Mouse (Mus musculus) C2C12 (cell line): ENCODE measurements around the gene Cib3.

Experiments
- CTCF ChIP-seq: IDR thresholded peaks from one replicate; pipeline ENCODE4 v1.5.1; 2011; ENCODE audit not compliant: control insufficient read depth, insufficient read depth, insufficient read length
- MAX ChIP-seq: IDR thresholded peaks from one replicate; pipeline ENCODE4 v1.6.1; 2011; ENCODE audit warnings: mild to moderate bottlenecking, control low read depth
- MYOD1 ChIP-seq: IDR thresholded peaks from one replicate; pipeline ENCODE4 v1.6.1; 2011; ENCODE audit warnings: low read depth; ENCODE audit not compliant: control insufficient read depth, insufficient read length
- USF1 ChIP-seq: IDR thresholded peaks from one replicate; pipeline ENCODE4 v1.6.1; 2011; ENCODE audit warnings: low read depth, mild to moderate bottlenecking, control low read depth, moderate library complexity

DNA sequence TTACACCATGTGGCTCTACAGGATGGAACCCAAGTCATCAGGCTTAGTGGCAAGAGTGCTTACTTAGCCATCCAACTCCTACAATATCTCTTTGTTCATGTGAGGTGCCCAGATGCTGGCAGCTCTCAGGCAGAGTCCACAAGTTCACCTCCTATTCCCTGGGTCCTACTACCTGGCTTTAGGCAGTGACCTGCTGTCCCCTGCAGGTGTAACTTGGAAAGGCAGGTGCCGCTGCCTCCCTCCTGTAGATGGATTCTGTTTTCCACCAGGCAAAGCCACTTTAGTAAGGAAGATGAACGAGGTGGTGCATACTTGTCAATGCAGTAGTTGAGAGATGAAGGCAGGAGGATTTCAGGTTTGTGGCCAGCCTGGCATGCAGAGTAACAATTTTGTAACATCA lies 2.4 kb upstream of the Cib3 start:
- TF ChIP-seq CTCF: no peak
- TF ChIP-seq USF1: no peak
- TF ChIP-seq MAX: no peak
- no peak for TF ChIP-seq MYOD1
